ENCODE assay signal across 9 mouse cellular contexts in genomic region chr13:58808381-58808821, GRCm38 (mm10). TPM values are rescaled to one million over a fixed set of nuclear protein-coding genes. Genes with fewer than 3 reads are reported as not detected.
A peak's percentile ranks its signal among the peaks of the same experiment; 100 is the strongest.
DNase-seq lines count a peak whose midpoint lies in the region; ATAC-seq and TF ChIP-seq lines count a peak whose summit lies in the region.
"Had no signal": no experiment of that assay in that cellular context is flagged by ENCODE, and none has a peak within 500 bp of the region (broad histone marks: within the 10 kb centered on the region; RNA-seq: fewer than 3 reads in every experiment).

No protein-coding gene starts in this region.

- H3K4me1 ChIP-seq in ES-E14 (ENCODE audit: control insufficient read depth in 2 of 2, insufficient read depth in 2 of 2, low read length in 2 of 2, poor library complexity in 1 of 2) = peaks cover 0 to 6% of the 10 kb centered on the region in 2 experiments; a peak in 1 of 4 replicates
- peaks cover 57% of the 10 kb centered on the region for H3K4me1 ChIP-seq in forebrain, embryonic 10.5 days
- peaks cover 13% of the 10 kb centered on the region for H3K4me1 ChIP-seq in midbrain, embryonic 11.5 days (ENCODE audit: control insufficient read depth, insufficient read depth, low read length)
- peaks cover 7% of the 10 kb centered on the region; the same call in 1 of the 2 replicates for H3K4me1 ChIP-seq in stomach, embryonic 16.5 days (ENCODE audit: control insufficient read depth, insufficient read depth, low read length)

- H3K36me3 ChIP-seq in ES-E14 (ENCODE audit: control insufficient read depth, insufficient read depth, low read length, poor library complexity, severe bottlenecking) = no peaks in the 10 kb centered on the region
- peaks cover under 1% of the 10 kb centered on the region; the same call in 1 of the 2 replicates for H3K36me3 ChIP-seq in forebrain, embryonic 10.5 days (replicated peaks)
- no peaks in the 10 kb centered on the region for H3K36me3 ChIP-seq in midbrain, embryonic 11.5 days (ENCODE audit: control insufficient read depth, insufficient read depth, low read length)
- no peaks in the 10 kb centered on the region for H3K36me3 ChIP-seq in stomach, embryonic 16.5 days (ENCODE audit: control insufficient read depth, insufficient read depth, low read length)

- under 1% methylated on average over 32 of the region's 32 CpGs for WGBS in forebrain, embryonic 10.5 days
- 1% methylated on average over 32 of the region's 32 CpGs for WGBS in midbrain, embryonic 11.5 days
- 2% methylated on average over 32 of the region's 32 CpGs for WGBS in stomach, embryonic 16.5 days

- no peaks in the 10 kb centered on the region for H3K9me3 ChIP-seq in ES-E14 (ENCODE audit: control insufficient read depth, insufficient read depth, low read depth, low read length)
- H3K9me3 ChIP-seq in forebrain, embryonic 10.5 days = peaks cover 2% of the 10 kb centered on the region; the same call in 1 of the 2 replicates
- no peaks in the 10 kb centered on the region; the same call in 1 of the 2 replicates for H3K9me3 ChIP-seq in midbrain, embryonic 11.5 days (ENCODE audit: control insufficient read depth, low read length)
- H3K9me3 ChIP-seq in stomach, embryonic 16.5 days (replicated peaks; ENCODE audit: control insufficient read depth, low read length) = no peaks in the 10 kb centered on the region

- peak overlapping the region; percentile 25 to 61 for H3K4me3 ChIP-seq in ES-E14 (ENCODE audit: insufficient read depth in 1 of 2, low read depth in 1 of 2, low read length in 2 of 2, poor library complexity in 1 of 2, severe bottlenecking in 1 of 2)
- H3K4me3 ChIP-seq in forebrain, embryonic 10.5 days = peak overlapping the region; percentile 59
- peak overlapping the region; percentile 87 for H3K4me3 ChIP-seq in left cerebral cortex, adult 2 months
- peak overlapping the region; percentile 67 for H3K4me3 ChIP-seq in midbrain, embryonic 11.5 days (ENCODE audit: low read depth, low read length)
- H3K4me3 ChIP-seq in stomach, embryonic 16.5 days (replicated peaks; ENCODE audit: low read length) = peak overlapping the region; percentile 51
- H3K4me3 ChIP-seq: megakaryocyte, embryonic 14.5 days had no signal

- in situ Hi-C loops in ES-E14 (cut with MboI; ENCODE audit: low sequenced_read_pairs in 2 of 2, unreplicated experiment in 2 of 2) = no loop called here

- peak overlapping the region; percentile 98 for H3K4me2 ChIP-seq in midbrain, embryonic 11.5 days
- peak overlapping the region; percentile 87 for H3K4me2 ChIP-seq in stomach, embryonic 16.5 days (ENCODE audit: low read depth, low read length)

- peaks cover 65% of the 10 kb centered on the region for H3K27me3 ChIP-seq in forebrain, embryonic 10.5 days (ENCODE audit: poor library complexity, severe bottlenecking)
- H3K27me3 ChIP-seq in midbrain, embryonic 11.5 days (ENCODE audit: control insufficient read depth, insufficient read depth, low read length) = peaks cover 11% of the 10 kb centered on the region
- H3K27me3 ChIP-seq in stomach, embryonic 16.5 days (ENCODE audit: control insufficient read depth, insufficient read depth, low read length) = peaks cover 41% of the 10 kb centered on the region

- H3K9ac ChIP-seq in ES-E14 (ENCODE audit: insufficient read depth, low read depth, low read length, poor library complexity, severe bottlenecking) = peak overlapping the region; percentile 30; the same call in 1 of the 2 replicates
- H3K9ac ChIP-seq in midbrain, embryonic 11.5 days (ENCODE audit: low read length) = peak overlapping the region; percentile 78
- no peak overlapping the region for H3K9ac ChIP-seq in stomach, embryonic 16.5 days (ENCODE audit: low read length)

- H3K27ac ChIP-seq in ES-E14 (ENCODE audit: insufficient read depth, low read depth, low read length, poor library complexity, severe bottlenecking) = no peak overlapping the region
- H3K27ac ChIP-seq in forebrain, embryonic 10.5 days = peak overlapping the region; percentile 85
- peak overlapping the region; percentile 100 for H3K27ac ChIP-seq in left cerebral cortex, adult 2 months
- H3K27ac ChIP-seq in midbrain, embryonic 11.5 days (ENCODE audit: low read depth, low read length) = no peak overlapping the region
- no peak overlapping the region for H3K27ac ChIP-seq in stomach, embryonic 16.5 days (ENCODE audit: low read length)

- ATAC-seq in midbrain, embryonic 11.5 days (ENCODE audit: low FRiP score) = peak; percentile 50
- ATAC-seq in stomach, embryonic 16.5 days (ENCODE audit: insufficient read depth, low FRiP score) = peak; percentile 56; the same call in 1 of the 2 replicates

- TF ChIP-seq CTCF in left cerebral cortex, adult 2 months (IDR thresholded peaks at IDR 0.05) = peak; percentile 1

- no peak for DNase-seq in ES-E14 (ENCODE audit: low read depth, low spot score)
- DNase-seq in brain, adult 2 months (ENCODE audit: low read depth, low spot score) = peak; percentile 88
- DNase-seq in forebrain, embryonic 10.5 days (ENCODE audit: extremely low spot score, low spot score) = peak; percentile 56
- DNase-seq in heart, postnatal 14 days = peak; percentile 6 to 26
- DNase-seq in left cerebral cortex, adult 2 months (ENCODE audit: extremely low spot score in 1 of 2, low spot score in 2 of 2) = peak; percentile 61 to 74
- DNase-seq in midbrain, embryonic 11.5 days (ENCODE audit: low spot score, missing footprints) = peak; percentile 95
- DNase-seq in spleen, postnatal 4 days (ENCODE audit: low spot score in 2 of 2) = no peak

- intact Hi-C loops in heart, postnatal 14 days (cut with DNase I) = loop anchor here (5.0 kb wide), 5 partner anchors 171 to 679 kb away; no protein-coding TSS in a partner anchor
- intact Hi-C loops in left cerebral cortex, adult 2 months (cut with DNase I) = loop anchor here (5.0 kb wide), 6 partner anchors 114 to 679 kb away; no protein-coding TSS in a partner anchor

TF ChIP-seq in ES-E14, 5 proteins besides CTCF, POLR2A, EP300 and RAD21:
- no peak for TF ChIP-seq HCFC1 (IDR thresholded peaks at IDR 0.05; ENCODE audit: borderline replicate concordance, insufficient read depth, low read length)
- no peak for TF ChIP-seq ZNF384 (IDR thresholded peaks at IDR 0.05; ENCODE audit: low read depth, low read length)
- TF ChIP-seq MAFK (IDR thresholded peaks at IDR 0.05; ENCODE audit: insufficient read depth, low read depth, low read length) = no peak
- TF ChIP-seq CHD2 (IDR thresholded peaks at IDR 0.05; ENCODE audit: low read depth, low read length) = no peak
- no peak for TF ChIP-seq ZC3H11A (IDR thresholded peaks at IDR 0.05; ENCODE audit: borderline replicate concordance, low read depth, low read length)
TF ChIP-seq in ES-E14: peak in this region for 0.

RNA-seq across cellular contexts. Expression of gene Ntrk2, which starts 2.0 kb away (rescaled TPM):
- total RNA-seq in ES-E14 (2012; rRNA removed) = 1.9 and 5.0 TPM in 2 replicates
- polyA plus RNA-seq in forebrain, embryonic 10.5 days (2016; fragmentation: Nextera tagmentation; extraction: Ambion mirVana) = 27.8 and 33.2 TPM in 2 replicates
- 1 to 10 TPM; 1.4 to 2.8 TPM for total RNA-seq in heart, postnatal 14 days (2021)
- 100 to 1,000 TPM; 425 to 426 TPM for total RNA-seq in left cerebral cortex, adult 2 months (2021)
- polyA plus RNA-seq in midbrain, embryonic 11.5 days (2014; fragmentation: Nextera tagmentation; extraction: Ambion mirVana) = 35.8 and 37.8 TPM in 2 replicates
- 6.3 and 8.0 TPM in 2 replicates for polyA plus RNA-seq in stomach, embryonic 16.5 days (2015; fragmentation: Nextera tagmentation; extraction: Ambion mirVana)

Comparison
In these comparisons a context has a peak if more than half of its experiments do, and no peak if none do; other contexts are left out.
1. DNase-seq: peak in brain, adult 2 months (single experiment), forebrain, embryonic 10.5 days (single experiment), heart, postnatal 14 days (2 of 2), left cerebral cortex, adult 2 months (2 of 2) and midbrain, embryonic 11.5 days (single experiment); none in ES-E14 (single experiment) and spleen, postnatal 4 days (0 of 2).
2. H3K27ac ChIP-seq: peak in forebrain, embryonic 10.5 days (single experiment) and left cerebral cortex, adult 2 months (single experiment); none in ES-E14 (single experiment), midbrain, embryonic 11.5 days (single experiment) and stomach, embryonic 16.5 days (single experiment).
3. RNA of gene Ntrk2, which starts 2.0 kb away (total RNA-seq): 425 to 426 TPM in left cerebral cortex, adult 2 months; 1.9 to 5.0 TPM in ES-E14 and 1.4 to 2.8 TPM in heart, postnatal 14 days; every median in the first group is over 10 times any median in the second.
4. Peak in every context shown above with its lines, with median percentiles within 50 percentile points of each other: H3K4me3 ChIP-seq.